Mouse (Mus musculus) stomach, postnatal 0 days (tissue): ENCODE results near the gene Cd164l2.

Experiments
- CTCF ChIP-seq: IDR thresholded peaks from 2 replicates; pipeline ENCODE4 v1.5.1; 2016; ENCODE audit warnings: antibody characterized with exemption, low read depth, mild to moderate bottlenecking, moderate library complexity
- EP300 ChIP-seq: optimal IDR thresholded peaks from 2 replicates; pipeline ENCODE3; 2016; ENCODE audit warnings: antibody characterized with exemption

- TF ChIP-seq CTCF (no peak), EP300 (no peak)
These were observed 8.7 kb downstream of the Cd164l2 start for GRCm38 (mm10) chr4:133220656-133221055.
